Mouse (Mus musculus): Measurements from ENCODE around the gene Gm19345.

The Gm19345 gene

GRCm38 (mm10) chr7:19840371-19840770 lies 11.4 kb upstream of the Gm19345 start:
- Histone ChIP-seq H3K4me3 (replicated peaks; ENCODE audit: low read length) (no peak overlapping the region), H3K4me1 (replicated peaks; ENCODE audit: low read depth, low read length) (peaks cover 44% of the 10 kb centered on the region), H3K36me3 (ENCODE audit: insufficient read depth, low read length) (no peaks in the 10 kb centered on the region), H3K27me3 (ENCODE audit: insufficient read depth, low read length) (0 out of 2 replicates have a peak, but pooled peaks cover 5% of the 10 kb centered on the region), H3K9me3 (ENCODE audit: low read length) (no peaks in the 10 kb centered on the region)
- TF ChIP-seq NANOG (IDR thresholded peaks at IDR 0.05; ENCODE audit: borderline replicate concordance, low read length) (no peak), CTCF (conservative IDR thresholded peaks at IDR 0.05; ENCODE audit: low read length) (no peak), POU5F1 (IDR thresholded peaks at IDR 0.05; ENCODE audit: borderline replicate concordance, low read length) (no peak)

- TF ChIP-seq CTCF (conservative IDR thresholded peaks at IDR 0.05; ENCODE audit: low read length) (no peak), NANOG (IDR thresholded peaks at IDR 0.05; ENCODE audit: borderline replicate concordance, low read length) (no peak), POU5F1 (IDR thresholded peaks at IDR 0.05; ENCODE audit: borderline replicate concordance, low read length) (no peak)
- 0 out of 2 replicates have a peak, but pooled peaks cover 5% of the 10 kb centered on the region for H3K27me3 ChIP-seq (ENCODE audit: insufficient read depth, low read length)
- H3K4me3 ChIP-seq (replicated peaks; ENCODE audit: low read length) = no peak overlapping the region
Measured at GRCm38 (mm10) chr7:19840936-19841335, 10.9 kb upstream of the Gm19345 start.

GRCm38 (mm10) chr7:19841686-19842413 lies 10.0 kb upstream of the Gm19345 start:
- no peak for TF ChIP-seq CTCF (conservative IDR thresholded peaks at IDR 0.05; ENCODE audit: low read length)
- TF ChIP-seq NANOG (IDR thresholded peaks at IDR 0.05; ENCODE audit: borderline replicate concordance, low read length) = no peak
- TF ChIP-seq POU5F1 (IDR thresholded peaks at IDR 0.05; ENCODE audit: borderline replicate concordance, low read length) = no peak
- peaks cover 53% of the 10 kb centered on the region for H3K4me1 ChIP-seq (replicated peaks; ENCODE audit: low read depth, low read length)
- H3K4me3 ChIP-seq (replicated peaks; ENCODE audit: low read length) = no peak overlapping the region
- peaks cover 9% of the 10 kb centered on the region for H3K27me3 ChIP-seq (ENCODE audit: insufficient read depth, low read length)
- no peaks in the 10 kb centered on the region for H3K9me3 ChIP-seq (ENCODE audit: low read length)
- H3K36me3 ChIP-seq (ENCODE audit: insufficient read depth, low read length) = no peaks in the 10 kb centered on the region

More at GRCm38 (mm10) chr7:19840936-19841335, 10.9 kb upstream of the Gm19345 start:
- Histone ChIP-seq H3K9me3 (ENCODE audit: low read length) (no peaks in the 10 kb centered on the region), H3K36me3 (ENCODE audit: insufficient read depth, low read length) (no peaks in the 10 kb centered on the region), H3K4me1 (replicated peaks; ENCODE audit: low read depth, low read length) (peaks cover 48% of the 10 kb centered on the region)

- Histone ChIP-seq H3K36me3 (ENCODE audit: insufficient read depth, low read length) (no peaks in the 10 kb centered on the region), H3K27me3 (ENCODE audit: insufficient read depth, low read length) (peaks cover 13% of the 10 kb centered on the region), H3K9me3 (ENCODE audit: low read length) (no peaks in the 10 kb centered on the region), H3K4me1 (replicated peaks; ENCODE audit: low read depth, low read length) (peaks cover 62% of the 10 kb centered on the region), H3K4me3 (replicated peaks; ENCODE audit: low read length) (peak overlapping the region; percentile 66)
- TF ChIP-seq POU5F1 (IDR thresholded peaks at IDR 0.05; ENCODE audit: borderline replicate concordance, low read length) = no peak
- no peak for TF ChIP-seq NANOG (IDR thresholded peaks at IDR 0.05; ENCODE audit: borderline replicate concordance, low read length)
- no peak for TF ChIP-seq CTCF (conservative IDR thresholded peaks at IDR 0.05; ENCODE audit: low read length)
Measured at GRCm38 (mm10) chr7:19842885-19843504, 8.8 kb upstream of the Gm19345 start.

- Histone ChIP-seq H3K27me3 (ENCODE audit: insufficient read depth, low read length) (peaks cover 13% of the 10 kb centered on the region), H3K4me3 (replicated peaks; ENCODE audit: low read length) (no peak overlapping the region), H3K9me3 (ENCODE audit: low read length) (no peaks in the 10 kb centered on the region), H3K36me3 (ENCODE audit: insufficient read depth, low read length) (no peaks in the 10 kb centered on the region), H3K4me1 (replicated peaks; ENCODE audit: low read depth, low read length) (peaks cover 67% of the 10 kb centered on the region)
- peak; percentile 74 for TF ChIP-seq CTCF (conservative IDR thresholded peaks at IDR 0.05; ENCODE audit: low read length)
- no peak for TF ChIP-seq NANOG (IDR thresholded peaks at IDR 0.05; ENCODE audit: borderline replicate concordance, low read length)
Measured at GRCm38 (mm10) chr7:19843561-19843960, 8.2 kb upstream of the Gm19345 start.

- H3K9me3 ChIP-seq (ENCODE audit: low read length) = no peaks in the 10 kb centered on the region
- H3K4me3 ChIP-seq (replicated peaks; ENCODE audit: low read length) = no peak overlapping the region
- TF ChIP-seq NANOG (IDR thresholded peaks at IDR 0.05; ENCODE audit: borderline replicate concordance, low read length) = no peak
- TF ChIP-seq POU5F1 (IDR thresholded peaks at IDR 0.05; ENCODE audit: borderline replicate concordance, low read length) = no peak
- no peak for TF ChIP-seq CTCF (conservative IDR thresholded peaks at IDR 0.05; ENCODE audit: low read length)
- peaks cover 74% of the 10 kb centered on the region for H3K4me1 ChIP-seq (replicated peaks; ENCODE audit: low read depth, low read length)
- no peaks in the 10 kb centered on the region for H3K36me3 ChIP-seq (ENCODE audit: insufficient read depth, low read length)
- H3K27me3 ChIP-seq (ENCODE audit: insufficient read depth, low read length) = peaks cover 13% of the 10 kb centered on the region
Measured at GRCm38 (mm10) chr7:19844521-19845171, 7.2 kb upstream of the Gm19345 start.

GRCm38 (mm10) chr7:19853526-19853925 lies 1.7 kb downstream of the Gm19345 start:
- Histone ChIP-seq H3K4me1 (replicated peaks; ENCODE audit: low read depth, low read length) (peaks cover 20% of the 10 kb centered on the region), H3K4me3 (replicated peaks; ENCODE audit: low read length) (no peak overlapping the region), H3K27me3 (ENCODE audit: insufficient read depth, low read length) (peaks cover 41% of the 10 kb centered on the region), H3K36me3 (ENCODE audit: insufficient read depth, low read length) (no peaks in the 10 kb centered on the region), H3K9me3 (ENCODE audit: low read length) (0 out of 2 replicates have a peak, but pooled peaks cover 3% of the 10 kb centered on the region)
- TF ChIP-seq CTCF (conservative IDR thresholded peaks at IDR 0.05; ENCODE audit: low read length) (no peak), NANOG (IDR thresholded peaks at IDR 0.05; ENCODE audit: borderline replicate concordance, low read length) (no peak), POU5F1 (IDR thresholded peaks at IDR 0.05; ENCODE audit: borderline replicate concordance, low read length) (no peak)

- Histone ChIP-seq H3K36me3 (ENCODE audit: insufficient read depth, low read length) (no peaks in the 10 kb centered on the region), H3K4me1 (replicated peaks; ENCODE audit: low read depth, low read length) (peaks cover 26% of the 10 kb centered on the region), H3K27me3 (ENCODE audit: insufficient read depth, low read length) (peaks cover 39% of the 10 kb centered on the region), H3K9me3 (ENCODE audit: low read length) (0 out of 2 replicates have a peak, but pooled peaks cover 3% of the 10 kb centered on the region), H3K4me3 (replicated peaks; ENCODE audit: low read length) (no peak overlapping the region)
- no peak for TF ChIP-seq NANOG (IDR thresholded peaks at IDR 0.05; ENCODE audit: borderline replicate concordance, low read length)
- no peak for TF ChIP-seq POU5F1 (IDR thresholded peaks at IDR 0.05; ENCODE audit: borderline replicate concordance, low read length)
- TF ChIP-seq CTCF (conservative IDR thresholded peaks at IDR 0.05; ENCODE audit: low read length) = no peak
Measured at GRCm38 (mm10) chr7:19855663-19856062, 3.9 kb downstream of the Gm19345 start.
